Mouse (Mus musculus) mouse trophoblast stem cell (cell line): ENCODE data around the gene Col4a2.

ENCODE experiments used
- in situ Hi-C, 2 experiments: fragments of 300-500 bp; cut with MseI, MboI; formaldehyde crosslinking; loops; 2 replicates in 1 of 2; 3 replicates in 1 of 2; pipeline ENCODE4 v1.15.1; 2025

Gene Col4a2

GRCm38 (mm10) chr8:11382933-11383332, 70.3 kb downstream of the Col4a2 start:
- in situ Hi-C loops, result no loop called here

GRCm38 (mm10) chr8:11383379-11383778, 70.8 kb downstream of the Col4a2 start:
- in situ Hi-C loops, result no loop called here

DNA sequence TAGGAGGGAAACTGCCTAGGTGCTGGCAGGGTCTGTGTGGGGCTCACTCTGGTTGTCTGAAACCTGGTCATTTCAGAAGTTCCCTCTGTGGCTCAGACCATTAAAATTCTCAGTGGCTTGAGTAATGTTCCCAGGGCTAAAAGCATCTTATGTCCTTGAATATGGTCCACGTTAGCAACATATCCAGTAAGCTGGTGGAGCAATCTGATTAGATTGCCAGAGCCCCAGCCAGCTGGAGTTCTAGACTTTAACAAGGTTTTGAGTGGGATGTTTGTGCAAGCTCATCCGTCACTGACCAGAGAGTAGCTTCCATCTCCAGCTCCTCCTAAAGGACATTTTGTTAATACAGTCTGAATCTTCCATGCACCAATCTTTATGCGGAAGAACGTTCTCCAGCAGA, 72.2 kb downstream of the Col4a2 start:
- in situ Hi-C loops, result no loop called here

DNA sequence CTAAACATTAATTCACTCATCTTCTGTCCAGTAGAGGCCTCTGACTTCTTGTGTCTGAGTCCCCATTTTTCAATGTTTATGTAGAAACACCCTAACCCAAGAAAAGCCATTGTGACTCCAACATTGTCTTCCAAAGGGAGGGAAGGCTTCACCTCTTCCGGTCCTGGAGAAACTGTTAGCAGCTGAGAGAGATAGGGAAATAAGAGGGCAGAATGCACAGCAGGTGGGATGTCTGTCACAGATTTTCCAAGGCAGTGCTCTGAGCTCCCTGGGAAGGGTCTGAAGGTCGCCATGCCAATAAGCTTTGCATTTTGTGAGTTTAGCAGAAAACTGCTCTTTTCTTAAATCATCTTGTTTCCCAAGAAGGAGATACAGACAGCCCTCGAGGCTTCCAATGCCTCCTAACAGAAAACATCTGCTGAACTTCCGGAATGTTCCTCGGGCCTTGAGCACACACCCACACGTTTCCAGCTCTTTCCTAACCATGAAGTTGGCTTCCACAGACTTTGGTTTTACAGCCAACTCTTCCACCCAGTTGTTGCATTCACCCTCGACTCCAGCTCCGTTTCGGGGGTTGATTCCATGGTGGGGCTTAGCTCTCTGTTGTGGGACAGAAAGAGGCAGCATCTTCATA, 72.8 kb downstream of the Col4a2 start:
- in situ Hi-C loops, result no loop called here

DNA sequence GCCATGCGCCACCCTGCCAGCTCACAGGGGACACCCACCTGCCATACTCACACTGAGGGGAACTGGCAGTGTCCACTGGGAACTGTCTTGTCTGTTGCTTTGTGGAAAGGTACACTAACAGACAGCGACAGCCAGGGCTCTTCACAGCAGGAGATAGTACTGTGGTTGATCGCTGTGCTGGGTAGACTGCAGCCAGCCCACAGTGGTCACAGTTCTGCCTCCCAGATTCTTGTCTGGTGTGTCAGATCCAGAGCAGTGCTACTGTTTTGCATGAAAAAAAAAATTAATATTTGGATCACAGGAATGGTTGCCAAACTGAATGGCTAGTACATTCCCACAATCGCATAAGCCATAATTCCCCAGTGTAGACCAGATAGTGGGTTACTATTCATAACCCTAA, 74.7 kb downstream of the Col4a2 start:
- in situ Hi-C loops, result no loop called here

DNA sequence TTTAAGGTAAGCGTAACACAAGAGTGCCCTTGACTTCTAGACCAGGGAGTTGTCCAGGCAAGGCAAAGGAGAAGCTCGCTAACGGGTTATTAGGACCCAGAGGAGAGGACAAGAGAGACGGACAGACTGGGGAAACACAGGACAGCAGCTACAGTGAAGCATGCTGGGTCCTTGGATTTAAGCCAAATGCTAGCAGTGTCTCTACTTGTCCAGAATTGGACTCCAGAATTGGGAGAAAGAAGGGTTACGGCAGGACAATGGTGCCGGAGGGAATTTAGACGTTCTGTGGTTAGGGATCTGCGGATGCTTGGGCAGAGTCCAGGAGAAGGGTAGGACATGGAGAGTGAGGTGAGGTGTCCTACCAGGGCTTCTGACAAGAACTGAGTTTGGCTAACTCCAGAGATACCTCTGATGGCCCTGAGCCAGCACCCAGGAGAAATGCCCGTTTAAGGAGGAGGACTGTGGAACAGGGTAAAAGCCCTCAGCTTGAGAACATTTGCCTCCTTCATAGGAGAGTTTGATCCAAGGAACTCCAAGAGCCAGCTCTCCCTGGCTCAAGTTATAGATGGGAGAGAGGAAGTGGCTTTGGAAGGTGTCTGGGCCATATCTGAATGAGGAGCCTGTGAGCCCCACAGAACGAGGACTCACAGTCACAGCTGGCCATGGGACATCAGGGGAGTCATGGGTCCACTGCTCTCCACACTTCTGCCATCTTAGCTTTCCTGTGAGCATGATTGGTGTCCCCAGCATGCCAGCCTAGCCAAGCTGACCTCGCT, 76.9 kb downstream of the Col4a2 start:
- in situ Hi-C loops, result loop anchor here in 1 of 2 experiments (10.0 kb wide), 1 partner anchor 135 kb away; no protein-coding TSS in a partner anchor

DNA sequence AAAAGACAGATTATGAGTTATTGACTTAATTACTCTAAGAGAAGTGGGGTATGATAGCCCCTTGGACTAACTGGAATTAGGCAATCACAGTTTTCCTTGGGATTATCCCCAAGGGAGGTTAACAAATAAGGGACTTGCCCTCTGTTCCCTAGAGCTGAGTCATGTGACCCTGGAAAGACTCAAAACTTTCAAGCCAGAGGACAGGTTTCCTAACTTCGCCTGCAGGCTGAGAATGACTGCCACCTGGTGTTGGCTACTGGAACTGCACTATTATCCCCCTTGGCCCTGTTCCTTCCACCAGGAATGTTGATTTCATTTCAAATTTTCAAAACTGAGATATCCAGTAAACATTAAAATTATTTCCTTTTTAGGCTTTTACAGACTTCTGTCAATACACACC, 80.1 kb downstream of the Col4a2 start:
- in situ Hi-C loops, result loop anchor here in 1 of 2 experiments (10.0 kb wide), 1 partner anchor 138 kb away; no protein-coding TSS in a partner anchor

DNA sequence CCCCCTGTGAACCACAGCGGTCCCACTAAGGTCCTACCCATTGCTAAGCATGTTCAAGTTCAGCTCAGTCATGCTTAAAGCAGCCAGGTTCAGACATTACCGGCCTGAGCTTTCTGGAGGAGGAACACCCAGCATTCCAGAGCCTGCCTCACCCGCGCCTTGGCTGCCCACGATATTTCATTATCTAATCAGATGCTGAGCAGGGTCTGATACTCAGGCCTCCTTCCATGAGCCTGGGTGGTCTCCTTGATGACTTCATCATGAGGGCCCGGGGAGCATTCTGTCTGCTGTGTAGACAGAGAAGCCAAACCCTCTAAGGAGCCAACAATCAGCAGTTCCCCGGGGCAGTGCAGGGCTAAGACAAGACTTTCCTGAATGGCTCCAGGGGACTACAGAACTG, 80.6 kb downstream of the Col4a2 start:
- in situ Hi-C loops, result loop anchor here in 1 of 2 experiments (10.0 kb wide), 1 partner anchor 138 kb away; no protein-coding TSS in a partner anchor

- in situ Hi-C loops, result loop anchor here in 1 of 2 experiments (10.0 kb wide), 1 partner anchor 139 kb away; no protein-coding TSS in a partner anchor
Measured at GRCm38 (mm10) chr8:11393607-11394006, 81.0 kb downstream of the Col4a2 start.

GRCm38 (mm10) chr8:11394773-11395172, 82.2 kb downstream of the Col4a2 start:
- in situ Hi-C loops, result loop anchor here (5.0 to 10.0 kb wide), 2 partner anchors 140 to 142 kb away; no protein-coding TSS in a partner anchor

- in situ Hi-C loops, result loop anchor here (5.0 to 10.0 kb wide), 2 partner anchors 141 to 143 kb away; no protein-coding TSS in a partner anchor
Measured at GRCm38 (mm10) chr8:11395601-11396000, 83.0 kb downstream of the Col4a2 start.

- in situ Hi-C loops, result loop anchor here (5.0 to 10.0 kb wide), 2 partner anchors 141 to 144 kb away; no protein-coding TSS in a partner anchor
Measured at GRCm38 (mm10) chr8:11396111-11396510, 83.5 kb downstream of the Col4a2 start.

GRCm38 (mm10) chr8:11397126-11397525, 84.5 kb downstream of the Col4a2 start:
- in situ Hi-C loops, result loop anchor here (5.0 to 10.0 kb wide), 2 partner anchors 142 to 145 kb away; no protein-coding TSS in a partner anchor

- in situ Hi-C loops, result loop anchor here (5.0 to 10.0 kb wide), 2 partner anchors 145 to 147 kb away; no protein-coding TSS in a partner anchor
Measured at GRCm38 (mm10) chr8:11399706-11400105, 87.1 kb downstream of the Col4a2 start.

GRCm38 (mm10) chr8:11400244-11400643, 87.6 kb downstream of the Col4a2 start:
- in situ Hi-C loops, result no loop called here

DNA sequence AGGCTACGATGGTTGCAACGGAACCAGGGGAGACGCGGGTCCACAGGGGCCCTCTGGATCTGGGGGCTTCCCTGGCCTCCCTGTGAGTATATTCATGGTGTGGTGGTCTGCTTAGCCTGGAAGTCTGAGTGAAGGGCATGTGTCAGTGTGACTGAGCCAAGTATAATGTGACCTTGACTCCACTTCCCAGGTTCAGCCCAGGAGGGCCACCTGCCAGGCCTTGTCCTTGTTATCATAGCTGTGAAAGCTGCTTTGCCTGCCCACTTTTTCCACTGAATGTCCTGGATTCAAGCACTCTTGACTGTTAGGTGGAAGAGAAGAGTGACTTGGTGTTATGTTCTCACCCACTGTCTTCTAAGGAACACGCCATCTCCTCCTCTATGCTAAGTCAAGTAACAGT, 88.6 kb downstream of the Col4a2 start:
- in situ Hi-C loops, result no loop called here

DNA sequence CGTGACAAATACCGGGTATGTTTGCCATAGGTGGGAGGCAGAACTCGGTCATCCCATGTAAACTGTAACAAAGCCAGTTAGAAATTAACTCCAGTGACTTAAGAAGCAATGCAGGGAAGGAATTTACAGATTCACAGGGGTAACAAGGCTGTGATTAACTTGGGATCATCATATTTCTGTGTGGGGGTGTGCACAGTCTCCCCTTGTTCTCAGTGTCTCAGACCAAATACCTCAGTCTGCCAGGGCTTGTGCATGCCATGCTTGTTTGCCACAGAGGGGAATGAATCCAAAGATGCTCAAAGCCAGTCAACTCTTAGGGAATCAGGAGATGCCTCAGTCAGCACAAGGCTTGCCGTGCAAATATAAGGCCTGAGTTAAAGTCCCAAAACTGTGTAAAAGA, 89.6 kb downstream of the Col4a2 start:
- in situ Hi-C loops, result no loop called here

GRCm38 (mm10) chr8:11403813-11404212, 91.2 kb downstream of the Col4a2 start:
- in situ Hi-C loops, result no loop called here

- in situ Hi-C loops, result no loop called here
Measured at GRCm38 (mm10) chr8:11404614-11405013, 92.0 kb downstream of the Col4a2 start.

GRCm38 (mm10) chr8:11405722-11406481, 93.3 kb downstream of the Col4a2 start:
- in situ Hi-C loops, result no loop called here

GRCm38 (mm10) chr8:11411504-11412124, 99.0 kb downstream of the Col4a2 start:
- in situ Hi-C loops, result no loop called here
